Mouse (Mus musculus): ENCODE results near the gene Syngr2.

GRCm38 (mm10) chr11:117794035-117794551 is 15.4 kb upstream of the Syngr2 start:
- TF ChIP-seq CTCF (IDR thresholded peaks at IDR 0.05; ENCODE audit: borderline replicate concordance, extremely low read depth, insufficient read depth, insufficient read length) = no peak
- TF ChIP-seq POLR2A (IDR thresholded peaks at IDR 0.05; ENCODE audit: borderline replicate concordance, extremely low read depth, insufficient read depth, insufficient read length, poor library complexity, severe bottlenecking) = no peak

Measured in brain, embryonic 14.5 days (tissue).